Mouse (Mus musculus) layer of hippocampus, adult 18-20 months (tissue): ENCODE results near the gene Rgr. TPM values are rescaled to one million over a fixed set of nuclear protein-coding genes. Genes with fewer than 3 reads are reported as not detected.

ENCODE experiments used
- DNase-seq, 2 experiments: peaks; one replicate each; pipeline ENCODE4 v3.0.0; 2022; ENCODE audit warnings: low spot score in 2 of 2
- long read RNA-seq: library from polyadenylated mRNA; stranded (forward); transcript quantifications from one replicate; pipeline ENCODE4 v2.0.0, GENCODE M21; 2021
- total RNA-seq, 2 experiments: library from RNA; stranded (reverse); gene quantifications; 2 replicates each; pipeline ENCODE4 v1.2.3; 2021

Gene Rgr
- total RNA-seq = not detected
- long read RNA-seq = 0 reads

DNA sequence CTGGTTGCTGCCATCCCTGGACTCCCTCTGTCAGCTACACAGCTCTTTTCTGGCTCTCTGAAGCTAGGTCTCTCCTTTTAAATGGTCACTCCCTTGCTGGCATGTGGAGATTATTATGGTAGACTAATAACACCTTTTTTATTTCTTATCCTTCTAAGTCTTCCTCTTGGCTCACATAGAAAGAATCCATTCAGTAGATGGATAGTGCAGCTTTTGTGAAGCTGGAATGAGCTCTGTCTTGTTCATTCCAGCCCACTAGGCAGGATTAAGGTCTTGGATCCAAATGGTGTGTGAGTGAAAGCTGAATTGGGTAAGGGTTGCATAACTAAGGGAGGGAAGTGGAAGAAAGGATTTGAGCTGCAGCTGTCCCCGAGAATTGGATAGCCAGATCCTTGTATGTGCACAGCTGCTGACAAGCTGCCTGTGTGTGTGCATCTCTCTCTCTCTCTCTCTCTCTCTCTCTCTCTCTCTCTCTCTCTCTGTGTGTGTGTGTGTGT is at the start of gene Rgr:
Gene Rgr (minus strand): TSS at position 51 of the 497 bp plus-strand sequence.
- no peak for DNase-seq

DNA sequence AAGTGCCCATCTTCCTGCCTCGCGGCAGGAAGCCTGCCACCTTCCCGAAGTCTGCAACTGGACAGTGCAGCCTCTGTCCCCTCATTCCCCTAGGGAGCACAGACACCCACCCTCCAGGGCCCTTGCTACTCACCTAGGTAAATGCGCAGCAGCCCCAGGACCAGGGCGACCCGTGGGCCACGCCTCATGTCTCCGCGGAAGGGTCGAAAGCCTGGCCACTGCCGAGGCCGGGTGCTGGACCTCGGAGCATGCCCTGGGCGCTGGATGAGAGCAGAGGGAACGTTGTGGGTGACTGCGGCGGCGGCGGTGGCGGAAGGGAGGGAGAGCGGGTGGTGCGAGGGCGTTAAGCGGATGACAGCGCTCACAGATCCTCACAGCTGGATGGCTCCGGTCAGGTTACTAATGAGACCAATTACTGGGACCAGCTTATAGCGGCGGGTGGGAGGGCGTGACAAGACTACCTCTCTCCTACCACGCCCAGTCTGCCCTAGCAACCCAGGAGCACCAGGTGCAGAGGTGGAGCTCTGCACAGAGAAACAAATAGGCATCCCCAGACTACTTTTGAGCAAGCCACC is 49.3 kb upstream of the Rgr start, which contains the start of gene Cdhr1:
Gene Cdhr1 (minus strand): TSS at position 392 of the 575 bp plus-strand sequence.
- peak in 1 of 2 experiments; percentile 24 for DNase-seq

DNA sequence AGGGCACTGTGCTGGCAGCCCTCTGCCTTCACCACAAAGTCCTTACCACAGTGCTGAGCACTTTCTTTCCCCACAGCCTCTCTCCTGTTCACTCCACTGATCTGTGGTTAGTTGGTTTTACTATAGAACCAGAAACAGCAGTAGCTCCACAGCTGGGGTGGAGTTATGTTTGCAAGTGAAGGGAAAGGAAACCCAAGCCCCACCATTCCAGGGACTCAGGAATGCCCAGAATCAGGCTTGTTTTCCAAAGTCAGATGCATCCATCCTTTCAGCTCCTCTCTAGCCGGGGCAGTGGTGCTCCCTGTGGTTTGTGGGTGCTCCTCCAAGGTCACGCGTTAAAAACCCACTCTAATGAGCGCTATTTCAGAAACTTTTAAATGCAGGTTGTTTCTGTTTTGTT is 46.8 kb upstream of the Rgr start:
- no peak for DNase-seq

DNA sequence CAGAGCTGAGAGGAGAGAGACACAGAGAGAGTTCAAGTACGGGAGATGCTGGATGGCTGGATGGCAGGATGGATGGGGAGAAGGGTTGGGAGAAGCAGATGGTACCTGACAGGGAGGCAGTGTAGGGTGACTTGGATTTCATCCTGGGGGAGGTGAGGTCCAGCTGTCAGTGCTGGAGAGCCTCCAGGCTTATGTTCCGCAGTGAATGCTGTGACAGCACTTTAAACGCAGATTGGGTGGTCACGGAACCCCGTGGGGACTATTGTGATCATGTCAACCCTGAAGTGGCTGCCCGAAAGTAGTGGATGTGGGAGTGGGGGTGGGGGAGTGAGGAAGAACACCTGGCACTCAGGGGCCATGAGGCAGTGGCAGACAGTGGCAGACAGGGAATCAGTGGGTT is 45.7 kb upstream of the Rgr start:
- no peak for DNase-seq

DNA sequence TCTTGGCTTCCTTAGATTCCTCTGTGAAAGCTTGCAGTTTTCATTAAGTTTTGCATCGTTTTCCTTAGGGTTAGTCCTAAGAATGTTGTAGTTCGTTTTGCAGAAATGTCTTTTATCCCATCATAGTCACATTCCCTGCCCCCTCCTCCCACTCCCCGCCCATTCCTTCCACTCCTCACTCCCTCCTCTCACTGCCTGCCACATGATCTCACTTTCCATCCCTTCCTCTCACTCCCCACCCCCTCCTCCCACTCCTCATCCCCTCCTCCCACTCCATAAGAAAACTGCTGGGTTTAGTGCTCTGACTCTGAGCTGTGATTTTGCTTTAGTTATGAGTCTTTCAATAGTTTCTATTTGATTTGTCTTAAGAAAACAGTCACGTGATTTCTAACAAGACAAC is 35.0 kb upstream of the Rgr start:
- no peak for DNase-seq

DNA sequence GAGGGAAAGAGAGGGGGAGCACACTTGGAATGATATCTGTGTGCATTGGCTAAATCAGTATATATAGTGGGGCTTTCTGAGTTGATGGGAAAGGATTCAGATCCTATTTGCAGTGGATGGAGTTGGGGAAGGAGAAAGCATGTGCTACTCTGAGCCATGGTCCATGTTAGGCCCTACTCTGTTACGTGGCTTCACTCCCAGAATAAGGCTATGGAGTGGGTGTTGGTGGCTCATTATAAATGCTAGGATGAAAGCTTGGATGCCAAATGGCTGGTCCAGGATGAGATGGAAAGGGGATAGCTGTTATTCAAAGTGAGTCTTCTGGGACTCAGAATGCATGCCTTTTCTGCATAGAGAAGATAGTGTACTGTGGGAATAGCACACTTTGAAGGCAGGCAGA is 32.0 kb upstream of the Rgr start:
- DNase-seq = no peak

DNA sequence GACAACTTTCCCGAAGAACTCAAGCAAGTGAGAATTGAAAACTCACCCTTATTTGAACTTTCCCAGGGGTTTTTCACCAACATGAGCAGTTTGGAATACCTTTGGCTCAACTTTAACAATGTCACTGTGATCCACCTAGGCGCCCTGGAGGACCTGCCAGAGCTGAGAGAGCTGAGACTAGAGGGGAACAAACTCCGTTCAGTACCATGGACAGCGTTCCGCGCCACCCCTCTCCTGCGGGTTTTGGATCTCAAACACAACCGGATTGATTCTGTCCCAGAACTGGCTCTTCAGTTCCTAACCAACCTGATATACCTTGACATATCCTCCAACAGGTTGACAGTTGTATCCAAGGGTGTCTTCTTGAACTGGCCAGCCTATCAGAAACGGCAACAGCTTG is 19.8 kb upstream of the Rgr start:
- no peak for DNase-seq

DNA sequence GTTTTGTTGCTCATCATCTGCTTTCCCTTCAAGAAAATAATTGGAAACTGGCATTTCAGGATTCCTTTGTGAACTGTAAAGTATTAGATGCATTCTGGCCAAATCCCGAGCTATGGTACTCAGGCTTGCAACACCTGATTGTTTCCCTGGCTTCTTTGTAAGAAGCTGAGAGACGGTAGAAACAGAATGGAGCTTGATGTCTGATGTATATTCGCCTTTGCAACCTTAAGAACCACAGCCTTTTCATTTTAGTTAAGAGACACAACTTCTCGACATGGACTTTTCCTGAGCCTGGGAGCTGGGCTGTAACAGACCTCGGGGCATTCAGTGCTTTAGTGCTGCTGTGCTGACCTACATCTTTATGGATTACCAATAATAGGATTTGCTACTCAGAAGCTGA is 18.9 kb upstream of the Rgr start, which contains the start of gene Lrit2:
Gene Lrit2 (plus strand): TSS at position 301 of the 400 bp plus-strand sequence.
- DNase-seq = no peak

DNA sequence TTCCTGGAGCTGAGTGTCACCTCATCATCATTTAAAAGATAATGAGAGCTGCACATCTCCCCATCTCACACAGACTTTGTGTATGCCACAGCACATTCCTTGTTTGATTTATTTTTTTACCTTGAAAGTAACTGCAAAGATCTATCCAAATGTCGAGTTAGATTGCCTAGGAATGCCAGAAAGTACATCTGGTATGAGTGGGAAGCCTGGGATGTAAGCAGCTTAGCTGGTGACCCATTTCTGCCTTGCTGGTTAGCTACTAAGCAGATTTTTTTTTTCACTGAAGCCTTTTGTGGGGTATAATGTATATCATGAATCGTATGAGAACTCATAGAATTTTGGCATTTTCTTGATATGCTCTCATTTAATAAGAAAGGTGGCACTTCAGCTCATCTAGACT is 17.9 kb upstream of the Rgr start:
- DNase-seq = peak; percentile 12 to 50

DNA sequence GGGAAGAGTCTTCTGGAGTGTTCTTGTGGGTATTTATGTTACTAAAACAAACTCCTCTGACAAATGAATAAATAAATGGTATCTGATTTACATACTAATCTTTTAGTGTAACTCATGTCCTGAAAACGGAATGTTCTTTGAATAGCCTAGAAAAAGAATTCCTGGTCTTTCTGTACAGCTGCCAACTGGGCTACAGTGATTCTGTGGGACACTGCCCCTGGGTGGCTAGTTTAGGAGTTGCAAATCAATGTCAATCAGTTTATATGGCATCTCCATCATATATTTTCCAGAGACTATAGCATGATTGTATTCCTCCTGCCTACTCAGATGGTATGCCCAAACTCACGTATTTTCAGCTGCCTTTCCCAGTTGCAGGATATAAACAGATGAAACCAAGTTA is 16.1 kb upstream of the Rgr start:
- DNase-seq = no peak

DNA sequence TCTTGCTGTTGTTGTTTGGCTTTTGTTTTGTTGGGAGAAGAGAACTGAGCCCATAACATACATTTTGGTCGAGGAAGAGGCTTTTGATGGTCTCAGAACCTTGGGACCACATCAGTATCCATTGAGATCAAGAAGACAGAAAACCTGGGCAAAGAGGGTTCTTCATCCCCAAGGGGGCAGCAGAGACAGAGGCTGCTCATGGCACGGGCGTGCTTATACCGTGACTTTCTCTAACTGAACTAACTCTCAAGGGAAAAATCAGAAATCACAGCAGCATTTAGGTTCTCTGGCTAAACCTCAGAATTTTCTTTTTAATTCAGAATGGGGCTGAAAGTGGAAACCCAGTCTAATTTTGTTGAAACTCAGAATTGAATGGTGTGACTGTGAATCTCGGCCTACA is 14.3 kb downstream of the Rgr start:
- no peak for DNase-seq

DNA sequence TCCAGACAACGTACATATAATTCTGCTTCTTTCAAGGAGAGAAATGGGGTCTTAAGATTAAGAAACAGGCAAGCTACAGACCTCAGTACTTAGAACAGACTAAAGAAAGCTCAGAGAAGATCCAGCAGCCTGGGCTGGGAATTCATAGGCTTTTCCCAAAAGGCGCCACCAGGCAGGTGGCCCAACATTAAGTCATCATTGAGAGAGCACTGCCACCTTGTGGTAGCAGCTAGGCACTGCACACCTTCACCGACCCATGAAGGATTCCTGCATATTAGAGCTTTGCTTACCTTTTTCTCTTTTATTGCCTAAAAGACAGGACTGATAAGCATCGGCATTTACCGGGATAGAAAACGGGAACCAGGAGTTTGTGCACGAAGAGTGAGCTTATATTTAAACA is 15.5 kb downstream of the Rgr start:
- DNase-seq = peak; percentile 71 to 91

DNA sequence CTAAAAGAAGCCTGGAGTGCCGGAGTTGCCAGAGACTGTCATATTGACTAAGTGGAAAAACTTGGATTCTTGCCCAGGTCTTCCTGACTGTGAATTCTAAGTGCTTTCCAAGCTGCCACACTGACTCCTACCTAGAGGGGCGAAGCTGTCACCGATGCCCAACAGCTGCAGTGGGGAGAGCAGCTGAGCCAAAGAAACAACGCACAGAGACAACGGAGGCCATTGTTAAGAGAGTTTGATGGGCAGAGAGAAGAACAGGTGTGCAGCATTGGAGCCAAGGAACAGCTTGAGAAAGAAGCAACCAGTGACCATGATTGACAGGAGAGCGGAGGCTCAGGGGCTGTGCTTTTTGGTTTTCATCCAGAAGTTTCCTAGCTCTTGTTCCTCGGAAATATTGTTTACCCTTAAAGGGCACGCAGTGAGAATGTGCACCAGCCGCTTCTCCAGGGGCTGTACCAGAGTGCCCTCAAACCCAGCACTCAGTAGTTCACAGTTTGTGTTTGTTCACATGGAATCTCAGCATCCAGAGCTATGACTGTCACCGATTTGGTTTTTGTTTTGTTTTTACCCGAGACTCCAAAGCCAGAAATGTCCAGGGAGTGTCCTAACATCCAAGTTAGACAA is 16.2 kb downstream of the Rgr start:
- DNase-seq = no peak

DNA sequence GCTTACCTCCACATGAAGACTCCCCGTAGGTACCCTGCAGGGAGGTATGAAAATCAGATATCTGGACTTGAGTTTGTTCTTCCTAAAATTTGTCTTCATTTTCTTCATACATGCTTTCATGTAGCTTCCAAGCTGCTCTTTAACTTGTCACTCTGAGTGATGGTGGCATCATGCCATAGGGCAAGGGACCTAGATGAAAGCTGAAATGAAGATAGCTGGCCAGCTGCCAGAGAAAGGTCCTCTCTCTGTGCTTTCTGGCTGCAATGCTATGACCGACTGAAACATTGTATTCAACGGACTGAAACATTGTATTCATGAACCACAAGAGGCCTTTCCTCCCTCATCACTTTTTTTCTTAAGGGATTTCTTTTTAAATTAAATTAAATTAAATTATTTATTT is 20.2 kb downstream of the Rgr start:
- DNase-seq = no peak

DNA sequence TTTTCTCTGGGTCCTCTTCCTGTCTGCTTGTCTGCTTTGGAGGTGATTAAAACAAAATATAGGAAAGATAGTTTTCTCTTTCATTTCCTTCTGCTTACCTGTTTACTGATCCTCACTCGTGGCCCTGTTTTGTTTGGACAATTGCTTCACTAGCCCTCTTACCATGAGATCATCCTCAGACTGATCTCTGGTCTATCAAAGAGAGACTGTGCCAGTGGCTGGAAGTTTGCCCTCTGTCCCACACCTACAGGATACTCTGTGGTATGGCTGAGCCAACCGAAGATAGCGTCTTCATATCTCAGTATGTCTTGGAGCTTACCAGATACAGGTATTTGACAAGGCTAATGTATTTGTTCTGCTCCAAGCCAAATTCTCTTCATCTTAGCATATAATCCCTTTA is 20.8 kb downstream of the Rgr start:
- no peak for DNase-seq

DNA sequence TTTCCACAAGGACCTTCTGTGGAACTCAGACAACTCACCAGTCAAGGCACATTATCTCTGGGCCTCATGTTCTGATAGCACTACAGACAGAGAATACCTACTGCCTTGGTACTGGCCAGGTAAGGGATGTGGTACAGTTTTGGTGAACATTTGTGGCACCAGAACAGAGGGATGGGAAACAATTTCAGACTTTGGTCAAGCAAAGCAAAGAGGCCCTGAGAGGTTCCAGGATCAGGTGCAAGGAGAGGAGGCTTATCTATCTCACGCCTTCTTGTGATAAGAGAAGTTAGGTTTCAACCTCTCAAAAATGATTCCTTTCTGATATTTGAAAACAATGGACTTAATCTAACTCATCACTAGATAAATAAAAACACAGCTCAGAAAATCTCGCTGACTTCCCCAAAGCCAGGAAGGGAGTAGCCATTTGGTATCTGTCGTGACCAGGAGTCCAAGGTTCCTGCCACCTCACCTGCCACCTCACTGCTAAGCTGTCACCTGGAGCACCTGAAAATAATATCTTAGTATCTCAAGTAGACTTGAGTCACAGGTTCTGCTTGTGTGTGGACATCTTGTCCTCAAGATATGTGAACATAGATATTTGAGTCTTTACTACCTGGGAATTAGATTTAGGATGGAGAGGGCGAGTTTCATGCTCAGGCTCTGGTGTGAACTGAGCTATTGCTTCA is 21.4 kb downstream of the Rgr start:
- no peak for DNase-seq

DNA sequence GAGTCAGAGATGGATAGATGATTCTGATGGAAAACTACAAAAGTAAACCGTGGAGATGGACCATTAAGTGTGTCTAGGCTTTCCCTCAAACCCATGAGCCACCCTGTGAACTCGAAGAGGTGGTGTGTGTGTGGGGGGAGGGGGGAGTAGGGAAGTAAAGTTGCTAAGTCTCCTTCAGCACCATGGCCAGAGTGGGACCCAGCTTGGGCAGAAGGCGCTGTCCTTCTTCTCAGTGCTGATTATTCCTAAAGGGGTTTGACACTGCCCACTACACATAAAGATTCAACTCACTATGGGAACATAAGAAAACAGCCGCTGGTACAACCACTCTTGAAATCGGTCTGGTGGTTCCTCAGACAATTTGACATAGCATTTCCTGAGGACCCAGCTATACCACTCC is 32.9 kb downstream of the Rgr start:
- DNase-seq = no peak

DNA sequence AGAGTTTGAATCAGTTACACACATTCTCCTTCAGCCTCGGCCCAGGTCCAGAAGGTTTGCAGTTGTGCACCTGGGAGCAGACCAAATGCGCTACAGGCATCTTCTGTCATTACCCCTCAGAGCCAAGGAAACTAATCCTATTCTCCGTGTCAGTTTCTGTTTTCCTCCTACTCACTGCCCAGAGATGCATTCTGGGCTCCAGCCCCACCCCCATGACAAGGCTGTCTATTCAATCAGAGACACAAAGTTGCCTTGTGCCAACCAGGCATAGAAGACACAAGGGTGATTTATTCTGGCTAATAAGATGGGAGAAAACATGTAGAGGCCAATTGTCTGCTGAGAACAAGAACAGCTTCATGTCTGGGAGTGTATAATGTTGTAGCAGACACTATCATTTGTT is 35.1 kb downstream of the Rgr start:
- DNase-seq = peak in 1 of 2 experiments; percentile 39

DNA sequence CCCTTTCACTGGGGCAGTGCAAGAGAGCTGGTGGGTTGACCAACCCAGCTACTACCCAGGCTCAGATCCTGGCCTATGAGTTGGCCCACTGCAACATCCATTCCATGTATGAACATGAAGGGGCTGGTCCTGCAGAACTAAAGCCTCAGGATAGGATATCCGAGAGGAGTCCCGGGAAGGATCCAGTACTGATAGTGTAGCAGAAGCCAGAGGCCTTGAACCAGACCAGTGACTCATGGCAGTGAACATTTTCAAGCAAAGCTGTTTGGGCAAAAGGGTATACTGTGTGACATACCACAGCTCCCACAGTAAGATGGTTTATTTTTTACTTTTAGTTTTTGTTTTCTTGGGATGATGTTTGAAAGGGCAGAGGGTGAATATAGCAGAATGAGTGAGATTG is 39.1 kb downstream of the Rgr start:
- DNase-seq = no peak

DNA sequence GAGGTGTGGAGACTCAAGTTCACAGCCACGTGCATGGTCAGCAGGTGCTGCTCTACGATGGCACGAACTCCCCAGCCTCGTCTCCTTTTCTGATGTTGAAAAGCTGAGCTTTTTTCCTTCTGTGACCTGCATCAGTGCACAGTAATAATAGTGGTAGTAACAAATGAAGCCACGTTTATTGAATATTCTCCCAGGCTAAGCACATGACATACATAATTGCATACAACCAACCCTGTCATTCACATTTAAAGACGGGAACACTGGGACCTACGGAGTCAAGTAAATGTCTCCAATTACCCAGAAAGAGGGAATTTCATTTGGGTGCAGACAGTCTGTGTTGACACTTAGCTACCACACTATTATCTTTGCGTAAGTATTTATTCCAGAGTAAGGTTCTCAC is 42.3 kb downstream of the Rgr start:
- DNase-seq = no peak

DNA sequence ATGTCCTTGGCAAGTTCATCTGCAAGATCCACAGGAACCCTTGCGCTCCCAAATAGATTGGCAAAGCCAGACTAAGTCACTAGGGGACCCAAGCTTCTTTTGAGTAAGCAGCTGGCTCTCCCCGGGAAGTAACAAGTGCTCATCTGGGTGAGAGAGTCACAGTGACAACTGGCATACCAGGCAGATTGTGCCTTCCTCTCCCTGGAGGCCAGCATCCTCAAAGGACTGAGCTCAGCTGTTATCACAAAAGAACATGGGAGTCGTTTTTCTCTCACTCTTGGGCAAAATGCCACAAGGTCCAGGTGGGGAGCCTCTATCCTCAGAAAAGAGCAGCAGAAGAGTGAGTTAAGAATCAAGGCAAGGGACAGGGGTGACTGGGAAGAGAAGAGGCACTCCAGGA is 42.9 kb downstream of the Rgr start:
- DNase-seq = no peak

DNA sequence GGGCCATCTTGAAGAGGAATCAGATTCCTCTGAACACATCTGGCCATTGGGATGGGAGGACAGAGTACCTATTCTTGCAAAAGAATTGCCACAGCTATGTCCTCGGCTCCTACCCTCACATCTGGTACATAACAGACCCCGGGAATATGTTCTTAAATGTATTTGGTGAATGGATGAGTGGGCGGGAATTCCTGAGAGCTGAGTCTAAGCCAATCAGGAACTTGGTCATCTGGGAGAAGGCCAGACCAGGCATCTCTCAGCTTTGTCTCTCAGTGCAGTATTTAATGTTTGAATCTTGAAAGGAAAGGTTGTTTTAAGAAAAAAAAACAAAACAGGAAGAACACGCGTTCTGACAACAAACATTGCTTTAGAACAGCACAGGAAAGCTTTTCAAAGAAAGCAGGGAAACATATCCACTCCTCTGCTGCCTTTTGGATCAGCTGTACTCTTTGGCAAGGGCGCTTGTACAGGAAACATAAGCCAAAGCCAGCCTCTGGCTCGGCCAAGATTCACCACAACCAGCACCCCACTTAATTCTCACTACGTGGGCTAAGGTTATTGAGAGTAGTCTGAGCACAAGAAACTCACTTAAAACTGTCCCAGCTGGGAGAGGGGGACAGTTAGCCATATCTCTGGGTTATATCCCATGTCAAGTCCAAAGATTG is 45.2 kb downstream of the Rgr start:
- no peak for DNase-seq
